Mouse (Mus musculus) MEL (cell line): ENCODE results near the gene Maml3. TPM values are rescaled to one million over a fixed set of nuclear protein-coding genes. Genes with fewer than 3 reads are reported as not detected.

Experiments
- DNase-seq: peaks from one replicate; pipeline ENCODE4 v3.0.0; 2011; ENCODE audit warnings: low read depth, low spot score
- H3K27ac ChIP-seq: 2 replicates; pipeline ENCODE4 v1.5.1; 2012; ENCODE audit warnings: low read depth, mild to moderate bottlenecking, control low read depth, low read length, moderate library complexity; ENCODE audit not compliant: control insufficient read depth
- H3K27me3 ChIP-seq, 2 experiments: fragments of 150-350 bp in 1 of 2; sonication (generic) in 1 of 2; 2 replicates each; pipeline ENCODE4 v1.6.1; 2012; ENCODE audit warnings: low read length in 2 of 2, mild to moderate bottlenecking in 2 of 2, improper control_type of control experiment in 1 of 2, moderate library complexity in 1 of 2; ENCODE audit not compliant: insufficient read depth in 2 of 2, control insufficient read depth in 1 of 2
- H3K36me3 ChIP-seq, 2 experiments: 2 replicates each; pipeline ENCODE4 v1.6.1; 2012 to 2014; ENCODE audit warnings: low read length in 2 of 2, improper control_type of control experiment in 1 of 2, inconsistent platforms in 1 of 2, mild to moderate bottlenecking in 1 of 2; ENCODE audit not compliant: insufficient read depth in 2 of 2, control insufficient read depth in 1 of 2
- H3K4me1 ChIP-seq, 2 experiments: fragments of 150-350 bp in 1 of 2; sonication (generic) in 1 of 2; 2 replicates each; pipeline ENCODE4 v1.6.1; 2012; ENCODE audit warnings: low read length in 2 of 2, improper control_type of control experiment in 1 of 2, mild to moderate bottlenecking in 1 of 2; ENCODE audit not compliant: insufficient read depth in 2 of 2, control insufficient read depth in 1 of 2
- H3K4me3 ChIP-seq, 2 experiments: fragments of 150-350 bp in 1 of 2; sonication (generic) in 1 of 2; 2 replicates each; pipeline ENCODE4 v1.5.1; 2012; ENCODE audit warnings: low read depth in 2 of 2, low read length in 2 of 2, mild to moderate bottlenecking in 2 of 2, moderate library complexity in 2 of 2, control low read depth in 1 of 2, improper control_type of control experiment in 1 of 2; ENCODE audit not compliant: control insufficient read depth in 1 of 2, insufficient read depth in 1 of 2
- H3K79me2 ChIP-seq: 2 replicates; pipeline ENCODE4 v1.6.1; 2012; ENCODE audit warnings: mild to moderate bottlenecking, low read length, moderate library complexity; ENCODE audit not compliant: control insufficient read depth, poor library complexity, insufficient read depth
- H3K9ac ChIP-seq: 2 replicates; pipeline ENCODE4 v1.6.1; 2012; ENCODE audit warnings: low read depth, mild to moderate bottlenecking, control low read depth, low read length, moderate library complexity; ENCODE audit not compliant: control insufficient read depth, poor library complexity, severe bottlenecking
- H3K9me3 ChIP-seq: fragments of 150-350 bp; sonication (generic); replicated peaks from 2 replicates; pipeline ENCODE4 v1.6.1; 2012; ENCODE audit warnings: mild to moderate bottlenecking, low read length, improper control_type of control experiment, moderate library complexity; ENCODE audit not compliant: insufficient read depth
- BHLHE40 ChIP-seq: IDR thresholded peaks from 2 replicates; pipeline ENCODE4 v1.6.1; 2012; ENCODE audit warnings: low read depth, mild to moderate bottlenecking, inconsistent platforms, low read length, improper control_type of control experiment, borderline replicate concordance
- HCFC1 ChIP-seq: IDR thresholded peaks from 2 replicates; pipeline ENCODE4 v1.6.1; 2012; ENCODE audit warnings: low read depth, mild to moderate bottlenecking, inconsistent platforms, low read length, improper control_type of control experiment, moderate library complexity
- JUND ChIP-seq: IDR thresholded peaks from 2 replicates; pipeline ENCODE4 v1.6.1; 2011; ENCODE audit warnings: low read depth, mild to moderate bottlenecking, improper control_type of control experiment, low read length
- MAFK ChIP-seq: IDR thresholded peaks from 2 replicates; pipeline ENCODE4 v1.6.1; 2011; ENCODE audit warnings: low read depth, mild to moderate bottlenecking, low read length, improper control_type of control experiment, borderline replicate concordance
- MAZ ChIP-seq: IDR thresholded peaks from 2 replicates; pipeline ENCODE4 v1.6.1; 2012; ENCODE audit warnings: low read depth, mild to moderate bottlenecking, inconsistent platforms, low read length, improper control_type of control experiment
- MEF2A ChIP-seq: IDR thresholded peaks from 2 replicates; pipeline ENCODE4 v1.6.1; 2014; ENCODE audit warnings: low read depth, mild to moderate bottlenecking, inconsistent platforms, low read length, improper control_type of control experiment; ENCODE audit not compliant: poor library complexity, insufficient replicate concordance, severe bottlenecking; ENCODE audit errors: extremely low read depth
- MXI1 ChIP-seq: IDR thresholded peaks from 2 replicates; pipeline ENCODE4 v1.6.1; 2011; ENCODE audit warnings: mild to moderate bottlenecking, low read depth, low read length, improper control_type of control experiment
- MYB ChIP-seq: IDR thresholded peaks from 2 replicates; pipeline ENCODE4 v1.6.1; 2011; ENCODE audit warnings: mild to moderate bottlenecking, low read depth, low read length, improper control_type of control experiment
- MYC ChIP-seq: IDR thresholded peaks from 2 replicates; pipeline ENCODE4 v1.6.1; 2011; ENCODE audit warnings: low read depth, mild to moderate bottlenecking, low read length, improper control_type of control experiment, moderate library complexity
- RAD21 ChIP-seq: IDR thresholded peaks from 2 replicates; pipeline ENCODE4 v1.6.1; 2011; ENCODE audit warnings: mild to moderate bottlenecking, low read depth, low read length, improper control_type of control experiment
- RCOR1 ChIP-seq: IDR thresholded peaks from 2 replicates; pipeline ENCODE4 v1.6.1; 2012; ENCODE audit warnings: low read depth, mild to moderate bottlenecking, inconsistent platforms, low read length, improper control_type of control experiment
- SIN3A ChIP-seq: IDR thresholded peaks from 2 replicates; pipeline ENCODE4 v1.6.1; 2012; ENCODE audit warnings: low read length, improper control_type of control experiment, inconsistent platforms
- SMC3 ChIP-seq: IDR thresholded peaks from 2 replicates; pipeline ENCODE4 v1.6.1; 2011; ENCODE audit warnings: low read depth, low read length, improper control_type of control experiment
- TBP ChIP-seq: IDR thresholded peaks from 2 replicates; pipeline ENCODE4 v1.8.0; 2011; ENCODE audit warnings: low read depth, low read length, improper control_type of control experiment
- UBTF ChIP-seq: IDR thresholded peaks from 2 replicates; pipeline ENCODE4 v1.6.1; 2012; ENCODE audit warnings: low read depth, mild to moderate bottlenecking, inconsistent platforms, low read length, improper control_type of control experiment, moderate library complexity, borderline replicate concordance; ENCODE audit not compliant: insufficient read depth
- USF2 ChIP-seq, 2 experiments: IDR thresholded peaks; 2 replicates each; pipeline ENCODE4 v1.6.1; 2011 to 2012; ENCODE audit warnings: improper control_type of control experiment in 2 of 2, low read length in 2 of 2, borderline replicate concordance in 1 of 2, inconsistent platforms in 1 of 2, low read depth in 1 of 2, mild to moderate bottlenecking in 1 of 2; ENCODE audit not compliant: insufficient read depth in 1 of 2
- polyA plus RNA-seq, 2 experiments: library from polyadenylated mRNA; stranded (reverse) in 1 of 2; unstranded in 1 of 2; fragments of >175 nt in 1 of 2; fragments of >200 nt in 1 of 2; gene quantifications; 2 replicates each; pipeline versions ENCODE4 v1.2.1 to v1.2.4; 2012; ENCODE audit warnings: low replicate concordance in 2 of 2, low read depth in 1 of 2; ENCODE audit not compliant: insufficient read length in 2 of 2, insufficient read depth in 1 of 2, missing spikeins in 1 of 2
- total RNA-seq: library from RNA; depleted of rRNA; stranded (reverse); fragments of 300-350 nt; gene quantifications from 2 replicates; pipeline ENCODE4 v1.2.3, GENCODE M21; 2012

Maml3 gene
- total and polyA plus RNA-seq, 3 experiments, result 2.0 to 4.1 TPM; not detected in 1

GRCm38 (mm10) chr3:51739049-51739834 lies 365.6 kb downstream of the Maml3 start (continued):
- TF ChIP-seq MYB (peak; percentile 14; the same call in 1 of the 2 replicates), MXI1 (0 out of 2 replicates have a peak, but pooled peaks have one; percentile 23), HCFC1 (0 out of 2 replicates have a peak, but pooled peaks have one; percentile 29), JUND (no peak)
- TF ChIP-seq, all 39 proteins: peak for 18

GRCm38 (mm10) chr3:51733685-51734084 lies 371.2 kb downstream of the Maml3 start:
- Histone ChIP-seq H3K27ac (no peak overlapping the region), H3K9me3 (no peaks in the 10 kb centered on the region), H3K4me3 (no peak overlapping the region), H3K9ac (no peak overlapping the region), H3K36me3 (peaks cover 0 to 17% of the 10 kb centered on the region in 2 experiments; a peak in 2 of 4 replicates), H3K79me2 (no peaks in the 10 kb centered on the region), H3K27me3 (no peaks in the 10 kb centered on the region), H3K4me1 (peaks cover 16 to 25% of the 10 kb centered on the region in 2 experiments)
- no peak for TF ChIP-seq UBTF
- TF ChIP-seq HCFC1, result no peak
- TF ChIP-seq MAZ, result no peak
- TF ChIP-seq BHLHE40, result no peak
- no peak for TF ChIP-seq SIN3A
- DNase-seq, result no peak

GRCm38 (mm10) chr3:51731949-51732636 lies 372.8 kb downstream of the Maml3 start:
- peaks cover 0 to 18% of the 10 kb centered on the region in 2 experiments; a peak in 2 of 4 replicates for H3K36me3 ChIP-seq
- no peak for DNase-seq
- H3K4me3 ChIP-seq, result no peak overlapping the region
- no peak for TF ChIP-seq RCOR1
- no peak overlapping the region for H3K27ac ChIP-seq
- no peaks in the 10 kb centered on the region for H3K79me2 ChIP-seq
- no peaks in the 10 kb centered on the region for H3K27me3 ChIP-seq
- no peak overlapping the region for H3K9ac ChIP-seq
- H3K4me1 ChIP-seq, result peaks cover 12 to 24% of the 10 kb centered on the region in 2 experiments
- no peaks in the 10 kb centered on the region for H3K9me3 ChIP-seq

- no peaks in the 10 kb centered on the region for H3K79me2 ChIP-seq
- no peak for TF ChIP-seq SMC3
- TF ChIP-seq JUND, result no peak
- no peak for TF ChIP-seq MYC
- no peak for TF ChIP-seq RAD21
- TF ChIP-seq USF2 (IDR thresholded peaks at IDR 0.05; ENCODE audit: borderline replicate concordance in 1 of 2, insufficient read depth in 1 of 2, low read depth in 1 of 2, low read length in 2 of 2), result no peak
- TF ChIP-seq TBP, result no peak
- TF ChIP-seq MAFK, result no peak
- no peak for TF ChIP-seq MEF2A
- H3K9me3 ChIP-seq, result no peaks in the 10 kb centered on the region
- DNase-seq, result no peak
- H3K4me1 ChIP-seq, result peaks cover 8 to 34% of the 10 kb centered on the region in 2 experiments
- H3K27ac ChIP-seq, result no peak overlapping the region
- H3K4me3 ChIP-seq, result no peak overlapping the region
- no peaks in the 10 kb centered on the region for H3K27me3 ChIP-seq
- no peak overlapping the region for H3K9ac ChIP-seq
- peaks cover 0 to 27% of the 10 kb centered on the region in 2 experiments; a peak in 2 of 4 replicates for H3K36me3 ChIP-seq
Observed at GRCm38 (mm10) chr3:51730662-51731061, 374.2 kb downstream of the Maml3 start.
